Mouse (Mus musculus): ENCODE results near the gene Stmn3. TPM values are rescaled to one million over a fixed set of nuclear protein-coding genes. Genes with fewer than 3 reads are reported as not detected.

Stmn3 gene
- total RNA-seq (2021): 10 to 100 TPM; 19.1 to 35.7 TPM
- long read RNA-seq, experiment 1, transcript Stmn3-201 (5 exons, 1,136 nt): major isoform, 34 of 34 reads
- long read RNA-seq, experiment 1, partial matches to known transcripts: 0 of 34 reads
- long read RNA-seq, experiment 1, other reads (novel, unspliced or antisense): 0 of 34 reads
- long read RNA-seq, experiment 2, transcript Stmn3-201 (5 exons, 1,136 nt): major isoform, 33 of 35 reads
- long read RNA-seq, experiment 2, partial matches to known transcripts: 2 of 35 reads
- long read RNA-seq, experiment 2, other reads (novel, unspliced or antisense): 0 of 35 reads

GRCm38 (mm10) chr2:181314080-181314810, at the start of gene Stmn3:
Gene Stmn3 (minus strand): TSS chr2:181314500.
- peak; percentile 83 for DNase-seq

DNA sequence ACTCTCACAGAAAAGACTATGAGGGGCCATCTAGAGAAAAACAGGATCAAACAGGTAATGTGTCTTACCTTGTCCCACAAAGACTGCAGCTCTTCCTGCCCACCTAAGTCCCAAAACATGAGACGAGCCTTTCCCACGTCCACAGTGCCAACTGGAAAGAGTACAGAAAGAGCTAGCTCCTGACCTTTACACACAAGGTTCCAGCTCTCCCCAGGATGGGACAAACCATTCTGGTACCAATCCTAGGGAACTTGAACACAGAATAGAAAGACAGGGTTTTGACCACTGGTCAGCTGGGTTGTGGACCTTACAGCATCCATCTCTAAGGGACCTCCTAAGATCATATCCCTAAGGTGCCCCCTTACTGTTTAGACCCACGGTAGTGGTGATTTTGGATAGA, 49.6 kb upstream of the Stmn3 start:
- DNase-seq: no peak

- no peak for DNase-seq
Measured at GRCm38 (mm10) chr2:181356780-181357179, 42.5 kb upstream of the Stmn3 start.

DNA sequence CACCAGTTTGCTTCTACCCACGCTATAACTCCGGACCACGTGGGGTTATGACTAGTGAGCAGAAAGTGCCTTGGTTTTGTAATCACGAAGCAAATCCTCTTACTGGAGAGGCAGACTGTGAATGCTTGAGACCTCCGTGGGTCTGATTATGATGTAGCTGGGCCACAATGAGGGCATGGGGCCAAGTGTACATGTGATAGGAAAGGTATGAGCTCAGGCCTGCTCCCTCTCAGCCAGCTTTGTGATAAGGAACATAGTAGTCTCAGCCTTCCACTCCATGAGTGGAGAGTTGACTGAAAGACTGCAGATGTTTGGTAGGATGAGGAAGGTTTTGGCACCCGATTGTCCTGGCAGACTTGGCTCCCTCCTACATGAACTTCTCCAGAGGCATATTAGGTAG, 28.5 kb upstream of the Stmn3 start:
- DNase-seq: no peak

- DNase-seq: no peak
Measured at GRCm38 (mm10) chr2:181340426-181340825, 26.1 kb upstream of the Stmn3 start.

DNA sequence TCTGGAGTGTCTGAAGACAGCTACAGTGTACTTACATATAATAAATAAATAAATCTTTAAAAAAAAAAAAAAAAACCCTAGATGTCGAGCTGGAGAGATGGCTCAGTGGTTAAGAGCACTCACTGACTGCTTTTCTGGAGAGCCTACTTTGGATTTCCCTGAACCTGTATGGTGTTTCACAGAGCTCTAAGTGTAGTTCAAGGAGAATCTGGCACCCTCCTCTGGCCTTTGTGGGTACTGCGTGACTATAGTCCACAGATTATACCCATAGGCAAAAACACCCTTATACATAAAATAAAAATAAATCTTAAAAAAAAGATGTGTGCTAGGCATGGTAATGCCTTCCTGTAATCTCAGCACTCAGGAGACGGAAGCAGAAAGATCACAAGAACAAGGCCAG, 19.7 kb upstream of the Stmn3 start:
- peak; percentile 83 for DNase-seq

DNA sequence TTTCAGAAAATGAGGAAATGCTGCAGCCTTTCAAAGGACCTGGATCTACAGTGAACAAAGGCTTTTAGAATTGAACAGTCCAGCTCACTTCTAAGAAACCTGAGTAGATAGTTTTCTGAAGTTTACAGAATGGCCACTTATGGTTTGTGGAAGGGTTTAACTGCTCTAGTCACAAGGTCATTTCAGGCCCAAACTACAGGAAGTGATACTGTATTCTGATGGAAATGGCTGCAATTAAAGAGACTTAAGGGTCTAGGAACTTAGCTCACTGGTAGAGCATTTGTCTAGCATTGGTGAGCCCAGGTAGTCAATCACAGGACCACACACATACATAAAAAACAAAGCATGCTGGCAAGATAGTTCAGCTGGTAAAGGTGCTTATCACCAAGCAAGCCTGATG, 18.2 kb upstream of the Stmn3 start:
- DNase-seq: no peak

- peak; percentile 18 for DNase-seq
Measured at GRCm38 (mm10) chr2:181326098-181326497, 11.8 kb upstream of the Stmn3 start.

DNA sequence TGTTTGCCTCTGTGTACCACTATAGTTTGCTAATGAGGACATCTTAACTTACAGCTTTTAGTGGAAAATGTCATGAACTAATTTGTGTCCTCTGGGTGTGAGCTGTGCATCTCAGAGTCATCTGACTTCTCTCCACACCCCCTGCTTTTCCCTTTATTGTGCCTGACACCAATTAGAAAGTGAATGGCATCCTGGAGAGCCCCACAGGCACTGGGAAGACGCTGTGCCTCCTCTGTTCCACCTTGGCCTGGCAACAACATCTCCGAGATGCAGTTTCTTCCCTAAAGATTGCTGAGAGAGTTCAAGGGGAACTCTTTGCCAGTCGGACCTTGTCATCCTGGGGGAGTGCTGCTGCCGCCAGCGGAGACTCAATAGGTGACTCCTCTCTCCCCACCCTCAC, 7.8 kb upstream of the Stmn3 start:
- no peak for DNase-seq

DNA sequence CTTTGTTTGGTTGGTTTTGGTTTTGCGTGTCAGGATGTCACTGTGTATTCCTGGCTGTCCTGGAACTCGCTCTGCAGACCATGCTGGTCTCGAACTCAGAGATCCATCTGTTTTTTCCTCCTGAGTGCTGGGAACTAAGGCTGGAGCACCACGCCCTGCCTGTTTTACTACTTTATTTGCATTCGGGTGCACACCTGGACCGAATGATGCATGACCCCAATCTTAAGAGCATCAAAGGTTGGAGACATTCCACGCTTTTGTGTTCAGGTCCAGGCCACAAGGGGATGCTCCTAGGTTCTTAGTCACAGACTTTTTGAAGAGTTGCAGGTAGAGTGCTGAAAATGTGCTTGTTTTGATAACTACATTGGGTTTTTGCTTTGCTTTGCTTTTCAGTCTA, 5.8 kb upstream of the Stmn3 start:
- DNase-seq: no peak

DNA sequence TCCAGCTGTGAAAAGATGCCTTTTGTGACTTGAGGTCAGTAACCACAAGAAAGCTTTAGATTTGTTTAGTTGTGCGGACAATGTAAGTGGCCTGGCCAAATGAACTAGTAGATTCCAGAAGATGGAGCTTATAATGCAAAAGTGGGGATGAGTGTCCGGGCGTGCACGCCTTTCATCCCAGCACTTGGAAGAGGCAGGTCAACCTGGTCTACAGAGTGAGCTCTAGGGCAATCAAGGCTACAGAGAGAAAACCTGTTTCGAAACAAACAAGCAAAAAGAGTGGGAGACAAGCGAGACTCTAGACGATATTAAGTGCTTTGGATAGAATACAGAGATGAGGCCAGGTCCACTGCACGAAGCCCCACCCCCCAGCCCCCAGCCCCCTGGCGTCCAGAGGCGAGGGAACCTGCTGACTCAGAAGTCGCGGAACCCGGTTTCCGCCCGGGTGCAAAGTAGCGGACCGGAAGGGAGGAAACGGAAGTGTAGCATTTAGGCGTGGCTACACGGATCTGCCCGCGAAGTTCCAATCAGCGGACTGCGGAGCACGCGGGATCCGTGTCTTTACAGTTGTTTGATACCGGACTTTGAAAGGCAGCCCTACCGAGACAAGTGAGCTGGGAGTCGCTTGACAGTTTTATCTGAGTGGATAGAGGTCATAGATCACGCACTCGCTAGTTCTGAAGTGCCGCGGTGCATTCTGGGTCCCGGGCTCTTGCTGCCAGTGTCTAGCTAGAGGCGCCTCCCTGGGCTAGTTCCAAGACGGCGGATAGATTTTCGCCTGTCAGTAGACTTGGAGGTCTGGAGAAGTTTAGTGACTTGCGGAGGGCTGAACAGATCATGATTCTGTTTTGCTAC, 5.2 kb upstream of the Stmn3 start, which contains the start of gene Rtel1:
Gene Rtel1, plus strand, starts transcription at position 492 of the 855 bp plus-strand sequence.
- DNase-seq: peak; percentile 90

GRCm38 (mm10) chr2:181313344-181314079, 788 bp downstream of the Stmn3 start:
- no peak for DNase-seq

GRCm38 (mm10) chr2:181313006-181313343, 1.3 kb downstream of the Stmn3 start:
- DNase-seq: no peak

DNA sequence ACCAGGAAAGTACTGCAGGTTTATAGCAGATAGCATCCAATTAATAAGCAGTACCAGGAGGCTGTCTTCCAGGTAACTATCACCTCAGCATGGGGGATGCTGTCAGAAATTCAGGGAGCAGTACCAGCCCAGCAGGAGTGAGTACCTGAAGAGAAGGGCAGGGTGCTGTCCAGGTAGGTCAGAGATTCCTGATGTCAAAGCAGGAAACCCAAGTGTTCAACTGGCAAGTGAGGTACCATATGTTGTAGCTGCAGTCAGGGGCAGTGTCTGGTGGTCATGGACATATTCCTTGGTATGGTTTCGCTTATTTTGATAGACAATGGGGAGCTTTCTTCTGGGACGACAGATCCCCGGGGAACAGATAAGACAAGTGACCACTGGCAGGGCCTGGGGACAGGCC, 1.9 kb downstream of the Stmn3 start:
- DNase-seq: no peak

- peak; percentile 56 for DNase-seq
Measured at GRCm38 (mm10) chr2:181307144-181307804, 7.0 kb downstream of the Stmn3 start.

- DNase-seq: no peak
Measured at GRCm38 (mm10) chr2:181304944-181305343, 9.4 kb downstream of the Stmn3 start.

- DNase-seq: peak; percentile 51
Measured at GRCm38 (mm10) chr2:181302041-181302440, 12.3 kb downstream of the Stmn3 start.

GRCm38 (mm10) chr2:181290937-181291336, 23.4 kb downstream of the Stmn3 start:
- no peak for DNase-seq

GRCm38 (mm10) chr2:181288691-181289090, 25.6 kb downstream of the Stmn3 start:
- DNase-seq: peak; percentile 8

DNA sequence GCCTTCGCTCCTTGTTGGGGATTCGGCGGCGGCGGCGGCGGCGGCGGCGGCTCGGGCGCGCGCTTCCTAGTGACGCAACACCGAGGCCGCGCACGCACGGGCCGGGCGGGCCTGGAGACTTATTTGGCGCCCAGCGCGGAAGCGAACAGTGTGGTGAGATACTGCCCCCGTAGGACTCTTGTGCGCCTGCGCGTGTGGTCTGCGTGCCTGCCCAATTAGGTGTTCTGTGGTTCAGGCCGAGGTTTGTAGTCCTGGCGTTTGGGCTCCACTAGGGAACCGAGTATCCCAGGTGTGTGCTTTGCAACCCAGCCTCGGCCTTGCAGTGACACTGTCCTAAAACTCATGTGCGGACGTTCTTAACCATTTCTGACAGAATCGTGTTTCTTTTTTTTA, 26.3 kb downstream of the Stmn3 start, which contains the start of gene Gmeb2:
Gene Gmeb2, minus strand, starts transcription at position 78 of the 393 bp plus-strand sequence.
- DNase-seq: peak; percentile 93

- peak; percentile 90 for DNase-seq
Measured at GRCm38 (mm10) chr2:181287338-181287957, 26.9 kb downstream of the Stmn3 start.
